Mouse (Mus musculus) lung, postnatal 0 days (tissue): ENCODE results near the gene Map1lc3b.

ENCODE experiments used
- CTCF ChIP-seq: IDR thresholded peaks from 2 replicates; pipeline ENCODE4 v1.5.1; 2016; ENCODE audit warnings: antibody characterized with exemption, mild to moderate bottlenecking
- EP300 ChIP-seq: IDR thresholded peaks from 2 replicates; pipeline ENCODE4 v1.6.1; 2016; ENCODE audit warnings: antibody characterized with exemption, mild to moderate bottlenecking, control low read depth

DNA sequence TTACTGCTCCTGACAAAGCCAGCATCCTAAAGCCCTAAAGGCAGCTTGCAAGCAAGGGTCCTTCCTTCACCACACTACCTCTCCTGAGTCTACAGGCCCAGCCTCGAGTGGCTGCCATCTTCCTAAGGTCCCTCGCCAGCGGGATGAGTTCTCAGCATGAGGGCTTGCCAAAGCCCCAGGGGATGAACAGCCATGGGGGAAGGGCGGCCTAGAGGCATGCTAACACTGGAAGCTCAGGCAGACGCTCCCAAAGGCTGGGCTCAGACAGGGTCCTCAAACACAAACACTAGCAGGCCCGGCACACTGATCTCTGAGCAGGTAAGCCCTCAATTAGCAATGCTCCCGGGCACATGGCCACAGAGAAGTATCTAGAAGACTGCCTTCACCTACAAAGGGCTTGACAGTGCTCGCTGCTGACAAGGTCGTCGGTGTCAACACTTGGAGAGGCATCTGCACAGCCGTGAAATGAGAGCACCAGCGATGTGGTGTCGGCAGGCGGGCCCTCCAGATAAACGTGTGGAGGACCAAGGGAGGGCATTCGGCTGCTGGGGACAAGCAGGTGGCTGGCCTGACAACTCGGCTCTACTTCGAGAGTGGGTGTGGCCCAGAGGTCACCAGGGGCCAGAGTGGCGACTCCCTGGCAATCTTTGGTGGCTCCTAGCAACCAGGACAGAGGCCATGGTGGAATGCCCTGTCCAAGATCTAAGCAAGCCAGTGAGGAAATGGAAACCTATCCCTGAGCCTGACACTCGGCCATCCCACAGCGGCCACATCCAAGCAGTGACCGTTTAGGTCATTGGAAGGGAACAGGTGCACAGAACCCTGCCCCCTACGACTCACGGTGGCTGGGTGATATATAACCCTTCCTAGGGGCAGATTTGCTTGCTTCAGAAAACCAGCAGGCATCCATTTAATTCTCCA, 38.8 kb upstream of the Map1lc3b start:
- TF ChIP-seq CTCF = no peak
- no peak for TF ChIP-seq EP300
